Mouse (Mus musculus) embryonic facial prominence, embryonic 14.5 days (tissue): ENCODE measurements around the gene Atp5g1. TPM values are rescaled to one million over a fixed set of nuclear protein-coding genes. Genes with fewer than 3 reads are reported as not detected.

ENCODE experiments used
- ATAC-seq: fragments of 200-750 bp; cut with Nextera tagmentation; 2 replicates; pipeline ENCODE4 v1.8.0; 2017; ENCODE audit warnings: low read depth, moderate number of reproducible peaks, moderate TSS enrichment
- DNase-seq: peaks from one replicate; pipeline ENCODE4 v3.0.0-alpha.2; 2015; ENCODE audit warnings: low spot score
- H3K27ac ChIP-seq: fragments of 300-500 bp; sonication (generic); replicated peaks from 2 replicates; pipeline ENCODE4 v1.5.1; 2014; ENCODE audit warnings: low read depth, mild to moderate bottlenecking, low read length, moderate library complexity
- H3K27me3 ChIP-seq: fragments of 300-500 bp; sonication (generic); replicated peaks from 2 replicates; pipeline ENCODE4 v1.6.1; 2014; ENCODE audit warnings: low read length; ENCODE audit not compliant: control insufficient read depth, insufficient read depth
- H3K36me3 ChIP-seq: fragments of 300-500 bp; sonication (generic); 2 replicates; pipeline ENCODE4 v1.6.1; 2014; ENCODE audit warnings: low read length, mixed read lengths; ENCODE audit not compliant: control insufficient read depth, insufficient read depth
- H3K4me1 ChIP-seq: fragments of 300-500 bp; sonication (generic); 2 replicates; pipeline ENCODE4 v1.6.1; 2014; ENCODE audit warnings: antibody characterized with exemption, low read length; ENCODE audit not compliant: control insufficient read depth, insufficient read depth
- H3K4me2 ChIP-seq: fragments of 300-500 bp; sonication (generic); 2 replicates; pipeline ENCODE4 v1.6.1; 2014; ENCODE audit warnings: low read depth, mild to moderate bottlenecking, low read length, moderate library complexity, mixed read lengths
- H3K4me3 ChIP-seq: fragments of 300-500 bp; sonication (generic); 2 replicates; pipeline ENCODE4 v1.5.1; 2014; ENCODE audit warnings: low read depth, mild to moderate bottlenecking, low read length
- H3K9ac ChIP-seq: fragments of 300-500 bp; sonication (generic); 2 replicates; pipeline ENCODE4 v1.6.1; 2014; ENCODE audit warnings: low read depth, mild to moderate bottlenecking, low read length, moderate library complexity, mixed read lengths
- H3K9me3 ChIP-seq: fragments of 300-500 bp; sonication (generic); 2 replicates; pipeline ENCODE4 v1.6.1; 2016; ENCODE audit warnings: low read length; ENCODE audit not compliant: control insufficient read depth
- WGBS: fragments of 180-500 bp; shearing (Covaris S2); extraction: QIAGEN DNeasy Blood & Tissue Kit; methylation state at CpG from one replicate; pipeline ENCODE4 v1.1.7; 2014; 5-methylcytosine and 5-hydroxymethylcytosine counted together
- polyA plus RNA-seq: library from polyadenylated mRNA; unstranded; fragments of >200 nt; fragmentation: Nextera tagmentation; extraction: Ambion mirVana; gene quantifications from 2 replicates; pipeline ENCODE4 v1.2.1, GENCODE M21; 2014

The Atp5g1 gene
- polyA plus RNA-seq, 1 experiment from 2014 or later: 777 TPM

DNA sequence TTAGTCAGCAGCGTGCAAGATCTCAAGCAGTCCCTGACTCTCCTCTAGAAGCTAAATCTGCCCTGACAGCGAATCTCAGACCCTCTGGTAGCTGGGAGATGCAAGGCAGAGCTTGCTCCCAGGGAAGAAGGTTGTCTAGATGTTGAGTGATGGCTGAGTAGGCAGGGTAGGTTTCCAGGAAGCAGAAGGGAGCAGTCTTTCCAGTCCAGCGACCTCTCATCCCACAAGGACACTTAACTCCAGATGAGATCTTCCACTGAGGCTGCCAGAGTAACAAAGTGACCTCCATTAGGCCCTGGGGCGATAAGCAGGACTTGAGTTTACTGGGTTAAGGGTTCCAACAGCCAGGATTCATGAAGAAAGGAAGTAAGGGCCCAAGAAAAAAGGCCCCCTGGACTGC lies 54.8 kb downstream of the Atp5g1 start:
- no peak overlapping the region for H3K9ac ChIP-seq
- no peaks in the 10 kb centered on the region for H3K9me3 ChIP-seq
- no peak overlapping the region for H3K4me2 ChIP-seq
- no peaks in the 10 kb centered on the region for H3K4me1 ChIP-seq
- 59% methylated on average over 4 of the region's 4 CpGs for WGBS
- H3K27ac ChIP-seq: no peak overlapping the region
- no peak for ATAC-seq
- H3K4me3 ChIP-seq: no peak overlapping the region
- no peaks in the 10 kb centered on the region for H3K36me3 ChIP-seq
- DNase-seq: no peak
- no peaks in the 10 kb centered on the region for H3K27me3 ChIP-seq

Other genes starting within 250 kb of the Atp5g1 start
- 15.0 and 16.2 TPM in 2 replicates for gene Gngt2, start 238.5 kb downstream of the Atp5g1 start, polyA plus RNA-seq
- 3.9 and 5.1 TPM in 2 replicates for gene Abi3, start 233.2 kb downstream of the Atp5g1 start, polyA plus RNA-seq
- gene B4galnt2, start 160.8 kb downstream of the Atp5g1 start, polyA plus RNA-seq: not detected in 2 replicates
- 19.9 and 31.4 TPM in 2 replicates for gene Igf2bp1, start 69.7 kb downstream of the Atp5g1 start, polyA plus RNA-seq
- gene Gip, start 51.1 kb downstream of the Atp5g1 start, polyA plus RNA-seq: not detected in 2 replicates
- 33.4 and 36.6 TPM in 2 replicates for gene Snf8, start 40.8 kb downstream of the Atp5g1 start, polyA plus RNA-seq
- gene Ube2z, start 10.3 kb downstream of the Atp5g1 start, polyA plus RNA-seq: 39.5 and 40.6 TPM in 2 replicates
- gene Calcoco2, start 36.3 kb upstream of the Atp5g1 start, polyA plus RNA-seq: 0.47 TPM in 1 of 2 replicates, not detected in the other
- gene Ttll6, start 58.1 kb upstream of the Atp5g1 start, polyA plus RNA-seq: 0.30 and 0.96 TPM in 2 replicates
- not detected in 2 replicates for gene Hoxb13, start 118.6 kb upstream of the Atp5g1 start, polyA plus RNA-seq
- 0.10 TPM in 1 of 2 replicates, not detected in the other for gene Hoxb9, start 195.8 kb upstream of the Atp5g1 start, polyA plus RNA-seq
- gene Hoxb8, start 206.2 kb upstream of the Atp5g1 start, polyA plus RNA-seq: not detected in 2 replicates
- 0.39 and 0.42 TPM in 2 replicates for gene Hoxb7, start 211.0 kb upstream of the Atp5g1 start, polyA plus RNA-seq
- gene Hoxb6, start 216.8 kb upstream of the Atp5g1 start, polyA plus RNA-seq: 0.22 and 0.97 TPM in 2 replicates
- gene Hoxb5, start 227.7 kb upstream of the Atp5g1 start, polyA plus RNA-seq: 1.8 and 2.4 TPM in 2 replicates
- 0.62 and 0.70 TPM in 2 replicates for gene Hoxb4, start 242.6 kb upstream of the Atp5g1 start, polyA plus RNA-seq
- gene Hoxb3, start 247.7 kb upstream of the Atp5g1 start, polyA plus RNA-seq: 0.81 and 1.1 TPM in 2 replicates